Mouse (Mus musculus): ENCODE results near the gene Arpc1b. TPM values are rescaled to one million over a fixed set of nuclear protein-coding genes. Genes with fewer than 3 reads are reported as not detected.
"Not testable (repeated sequence)": the region's sequence is repeated elsewhere in the genome, so short reads cannot be mapped to it uniquely, and the experiment has no call there.

The Arpc1b gene
- total RNA-seq (2021) = 10 to 100 TPM; 78.4 to 98.3 TPM
- long read RNA-seq, experiment 1, transcript Arpc1b-201 (10 exons, 3,105 nt) = major isoform, 82 of 98 reads
- long read RNA-seq, experiment 1, partial matches to known transcripts = 5 of 98 reads
- long read RNA-seq, experiment 1, other reads (novel, unspliced or antisense) = 11 of 98 reads
- long read RNA-seq, experiment 2, transcript Arpc1b-201 (10 exons, 3,105 nt) = major isoform, 69 of 76 reads
- long read RNA-seq, experiment 2, partial matches to known transcripts = 1 of 76 reads
- long read RNA-seq, experiment 2, other reads (novel, unspliced or antisense) = 5 of 76 reads

GRCm38 (mm10) chr5:145114071-145114605, at the start of gene Arpc1b:
Gene Arpc1b, plus strand, starts transcription at chr5:145114215.
- DNase-seq = peak; percentile 74

GRCm38 (mm10) chr5:145064765-145065340, 49.2 kb upstream of the Arpc1b start:
- no peak for DNase-seq

GRCm38 (mm10) chr5:145068863-145069262, 45.2 kb upstream of the Arpc1b start:
- DNase-seq = no peak

- DNase-seq = peak; percentile 80
Measured at GRCm38 (mm10) chr5:145069707-145070106, 44.3 kb upstream of the Arpc1b start.

- DNase-seq = no peak
Measured at GRCm38 (mm10) chr5:145071342-145071741, 42.7 kb upstream of the Arpc1b start.

- no peak for DNase-seq
Measured at GRCm38 (mm10) chr5:145075081-145075480, 38.9 kb upstream of the Arpc1b start.

GRCm38 (mm10) chr5:145081866-145082613, 32.0 kb upstream of the Arpc1b start:
- no peak for DNase-seq

GRCm38 (mm10) chr5:145083201-145083600, 30.8 kb upstream of the Arpc1b start:
- not testable (repeated sequence) for DNase-seq

GRCm38 (mm10) chr5:145083632-145084451, 30.2 kb upstream of the Arpc1b start, which contains the start of the genes Arpc1a and Kpna7:
Gene Arpc1a, plus strand, starts transcription at chr5:145083830.
Gene Kpna7, minus strand, starts transcription at chr5:145084030.
- peak; percentile 96 for DNase-seq

- no peak for DNase-seq
Measured at GRCm38 (mm10) chr5:145084822-145085221, 29.2 kb upstream of the Arpc1b start.

GRCm38 (mm10) chr5:145088186-145088585, 25.8 kb upstream of the Arpc1b start:
- no peak for DNase-seq

- DNase-seq = no peak
Measured at GRCm38 (mm10) chr5:145089878-145090277, 24.1 kb upstream of the Arpc1b start.

- DNase-seq = no peak
Measured at GRCm38 (mm10) chr5:145096195-145096594, 17.8 kb upstream of the Arpc1b start.

- no peak for DNase-seq
Measured at GRCm38 (mm10) chr5:145098340-145098821, 15.6 kb upstream of the Arpc1b start.

GRCm38 (mm10) chr5:145100960-145101359, 13.1 kb upstream of the Arpc1b start:
- no peak for DNase-seq

- not testable (repeated sequence) for DNase-seq
Measured at GRCm38 (mm10) chr5:145101451-145101850, 12.6 kb upstream of the Arpc1b start.

GRCm38 (mm10) chr5:145102706-145103105, 11.3 kb upstream of the Arpc1b start:
- no peak for DNase-seq

GRCm38 (mm10) chr5:145104328-145104727, 9.7 kb upstream of the Arpc1b start:
- no peak for DNase-seq

GRCm38 (mm10) chr5:145105694-145106275, 8.2 kb upstream of the Arpc1b start:
- no peak for DNase-seq

GRCm38 (mm10) chr5:145110401-145110800, 3.6 kb upstream of the Arpc1b start:
- no peak for DNase-seq

GRCm38 (mm10) chr5:145112566-145112965, 1.4 kb upstream of the Arpc1b start:
- DNase-seq = no peak
